Mouse (Mus musculus): ENCODE measurements at regions not wholly inside any gene's neighbourhood (a gene's known extent, or its start where the extent isn't known, plus 50 kb on each side); places are given as distances from the start of the nearest gene placed in this dataset.

- in situ Hi-C loops (cut with MboI; ENCODE audit: unreplicated experiment in 2 of 2), result no loop called here
Observed at GRCm38 (mm10) chr14:68022925-68023324, 1271.2 kb downstream of the Synb start.

GRCm38 (mm10) chr14:68021240-68021639 is 1272.9 kb downstream of the Synb start:
- in situ Hi-C loops (cut with MboI; ENCODE audit: unreplicated experiment in 2 of 2), result no loop called here

GRCm38 (mm10) chr14:68020769-68021168 is 1273.3 kb downstream of the Synb start:
- in situ Hi-C loops (cut with MboI; ENCODE audit: unreplicated experiment in 2 of 2), result no loop called here

GRCm38 (mm10) chr14:68018686-68019085 is 1275.4 kb downstream of the Synb start:
- in situ Hi-C loops (cut with MboI; ENCODE audit: unreplicated experiment in 2 of 2), result no loop called here

GRCm38 (mm10) chr14:67996790-67997417 is 1297.2 kb downstream of the Synb start:
- in situ Hi-C loops (cut with MboI; ENCODE audit: unreplicated experiment in 2 of 2), result loop anchor here in 1 of 2 experiments (25.0 kb wide), 1 partner anchor 1140 kb away; no protein-coding TSS in a partner anchor

GRCm38 (mm10) chr14:67993611-67994051 is 1300.5 kb downstream of the Synb start:
- in situ Hi-C loops (cut with MboI; ENCODE audit: unreplicated experiment in 2 of 2), result loop anchor here in 1 of 2 experiments (25.0 kb wide), 1 partner anchor 1144 kb away; no protein-coding TSS in a partner anchor

GRCm38 (mm10) chr14:67993142-67993541 is 1301.0 kb downstream of the Synb start:
- in situ Hi-C loops (cut with MboI; ENCODE audit: unreplicated experiment in 2 of 2), result loop anchor here in 1 of 2 experiments (25.0 kb wide), 1 partner anchor 1144 kb away; no protein-coding TSS in a partner anchor

GRCm38 (mm10) chr14:67992088-67992487 is 1302.0 kb downstream of the Synb start:
- in situ Hi-C loops (cut with MboI; ENCODE audit: unreplicated experiment in 2 of 2), result loop anchor here in 1 of 2 experiments (25.0 kb wide), 1 partner anchor 1145 kb away; no protein-coding TSS in a partner anchor

- in situ Hi-C loops (cut with MboI; ENCODE audit: unreplicated experiment in 2 of 2), result loop anchor here in 1 of 2 experiments (25.0 kb wide), 1 partner anchor 1147 kb away; no protein-coding TSS in a partner anchor
Observed at GRCm38 (mm10) chr14:67990271-67990670, 1303.8 kb downstream of the Synb start.

Data from v-Abl transformed pro-B cells (cell line).